Mouse (Mus musculus) right cerebral cortex, postnatal 4 days (tissue): Measurements from ENCODE around the gene Arap1.

ENCODE experiments used
- DNase-seq: peaks from one replicate; pipeline ENCODE4 v3.0.0-alpha.2; 2022

Arap1 gene

DNA sequence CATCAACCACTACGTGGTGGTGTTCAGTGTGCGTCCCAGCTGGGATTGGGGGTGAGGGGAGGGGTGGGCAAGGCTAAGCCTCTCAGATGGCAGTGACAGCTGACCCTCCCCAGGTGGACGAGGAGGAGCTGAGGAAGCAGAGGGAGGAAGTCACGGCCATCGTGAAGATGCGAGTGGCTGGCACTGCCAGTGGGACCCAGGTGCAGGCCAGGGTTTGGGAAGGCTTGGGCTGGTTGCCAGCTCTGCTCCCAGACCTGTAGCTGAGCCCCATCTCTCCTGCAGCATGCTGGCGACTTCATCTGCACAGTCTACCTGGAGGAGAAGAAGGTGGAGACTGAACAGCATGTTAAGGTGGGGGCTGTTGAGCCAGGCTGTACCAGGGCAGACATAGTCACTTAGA is 53.6 kb downstream of the Arap1 start:
- DNase-seq, result no peak

DNA sequence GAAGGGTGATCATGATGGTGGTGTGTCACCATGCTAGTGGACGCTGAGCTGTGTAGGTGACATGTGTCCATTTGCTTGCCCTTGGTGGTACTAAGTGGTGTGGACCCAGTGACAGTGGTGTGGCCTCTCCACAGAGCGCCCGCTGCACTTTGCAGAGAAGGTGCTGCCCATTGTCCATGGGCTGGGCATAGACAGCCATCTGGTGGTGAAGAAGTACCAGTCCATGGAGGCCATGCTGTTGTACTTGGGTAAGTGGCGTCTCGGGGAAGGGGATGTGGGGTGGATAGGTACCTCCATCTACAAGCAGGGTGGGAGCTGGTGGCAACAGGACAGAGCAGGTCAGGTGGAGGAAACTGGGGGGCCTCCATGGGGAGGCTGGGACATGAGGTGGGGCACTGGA is 56.0 kb downstream of the Arap1 start:
- no peak for DNase-seq

DNA sequence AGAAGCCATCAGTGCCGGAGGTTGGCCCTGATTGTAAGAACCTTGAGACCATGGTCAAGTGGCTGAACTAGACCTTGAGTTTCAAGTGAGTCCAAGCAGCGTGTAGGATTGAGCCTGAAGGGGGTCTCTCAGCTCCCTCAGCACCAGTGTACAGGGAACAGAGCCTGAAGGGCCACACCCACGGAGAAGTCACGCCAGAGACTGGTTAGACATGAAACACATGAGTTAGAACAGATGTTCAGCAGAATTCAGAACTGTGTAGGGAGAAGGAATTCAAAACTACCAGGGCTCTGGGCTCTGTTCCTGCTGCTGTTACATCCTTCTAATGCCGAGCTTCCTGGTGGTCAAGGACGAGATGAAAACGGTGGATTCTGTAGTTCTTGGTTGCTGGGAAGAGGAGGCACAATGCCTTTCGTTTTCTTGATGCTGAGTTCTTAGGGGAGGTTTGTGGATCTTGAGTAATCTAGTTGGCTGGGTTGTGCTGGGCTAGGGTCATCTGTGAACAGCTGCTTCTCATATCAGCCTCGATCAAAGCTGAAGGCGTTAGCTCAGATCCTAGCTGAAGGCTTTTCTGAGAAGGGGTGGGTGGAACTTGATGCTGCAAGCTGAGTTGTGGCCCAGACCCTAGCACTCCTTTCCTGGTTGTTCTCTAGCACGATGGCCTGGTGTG is 62.5 kb downstream of the Arap1 start, which contains the start of gene Gm45837:
TSS of gene Gm45837 (plus strand) at position 620 of the 670 bp plus-strand sequence.
- no peak for DNase-seq

DNA sequence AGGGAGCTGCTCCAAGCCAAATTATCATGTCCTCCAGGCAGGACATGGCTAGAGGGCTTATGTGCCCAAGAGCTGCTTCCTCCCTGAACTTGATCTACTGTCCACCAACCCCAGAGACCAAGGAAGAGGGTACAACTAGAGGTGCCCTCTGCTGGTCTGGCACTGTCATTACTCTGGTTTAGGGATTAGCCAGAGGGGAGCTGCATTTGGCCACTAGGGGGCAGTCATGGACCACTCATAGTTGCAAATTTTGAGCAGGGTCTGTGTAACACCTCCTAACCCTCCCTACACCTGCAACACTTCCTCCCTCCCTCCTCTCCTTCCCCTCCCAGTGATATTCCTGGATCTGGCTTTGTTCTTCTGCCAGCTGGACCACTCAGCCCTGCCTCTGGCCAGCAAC is 64.9 kb downstream of the Arap1 start:
- peak; percentile 97 for DNase-seq

DNA sequence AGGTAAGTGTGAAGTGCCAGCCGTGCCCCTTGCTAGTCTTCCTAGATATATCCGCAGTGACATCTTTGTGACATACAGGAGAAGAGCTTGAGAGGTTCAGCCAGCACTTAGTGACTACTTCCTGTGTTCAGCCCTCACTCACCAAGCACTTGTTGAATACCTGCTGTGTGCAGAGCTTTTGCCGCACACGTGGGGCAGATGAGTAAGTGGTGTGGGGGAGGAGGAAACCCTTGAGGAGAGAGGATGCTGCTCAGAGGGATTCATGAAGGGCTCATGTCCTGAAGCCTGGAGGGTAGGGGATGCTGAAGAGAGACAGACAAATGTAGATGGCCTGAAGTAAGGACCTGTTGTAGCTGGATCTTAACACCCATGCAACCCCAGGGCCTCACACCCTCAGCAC is 66.3 kb downstream of the Arap1 start:
- no peak for DNase-seq

DNA sequence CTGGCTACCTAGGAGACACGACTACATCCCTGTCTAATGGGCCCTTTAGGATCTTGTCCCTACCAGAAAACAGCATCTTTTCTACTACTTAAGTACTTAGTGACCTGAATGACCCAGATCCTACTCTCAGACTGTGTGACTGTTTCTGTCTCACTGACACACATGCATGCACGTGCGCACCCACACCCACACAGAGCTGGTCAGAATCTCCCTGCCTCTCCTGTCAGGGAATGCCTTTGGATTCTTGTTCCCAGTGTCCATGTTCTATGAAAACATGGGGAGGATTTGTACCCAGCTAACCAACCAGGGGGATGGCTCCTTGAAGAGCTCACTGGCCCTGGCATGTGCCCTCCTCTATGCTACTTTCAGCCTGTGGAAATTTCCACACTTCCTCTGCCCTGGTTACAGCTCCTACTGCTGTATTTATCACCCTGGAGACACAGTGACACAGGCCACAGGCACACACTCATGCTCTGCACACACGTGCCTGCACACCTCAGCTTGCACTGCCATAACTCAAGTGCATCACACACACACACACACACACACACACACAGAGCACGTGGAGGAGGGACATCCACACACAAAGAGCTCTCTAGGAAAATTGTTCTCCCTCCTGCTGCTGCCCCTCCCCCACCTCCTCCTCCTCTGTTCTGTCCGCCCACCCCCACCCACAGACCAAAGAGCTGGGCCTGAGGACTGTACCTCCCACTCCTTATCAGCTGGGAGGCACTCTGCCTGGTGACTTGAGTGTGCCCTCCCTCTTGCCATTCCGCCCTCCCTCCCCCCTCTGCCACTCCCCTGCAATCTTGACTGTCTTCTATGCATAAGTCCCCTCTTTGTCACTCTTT is 67.0 kb downstream of the Arap1 start:
- peak; percentile 74 for DNase-seq

DNA sequence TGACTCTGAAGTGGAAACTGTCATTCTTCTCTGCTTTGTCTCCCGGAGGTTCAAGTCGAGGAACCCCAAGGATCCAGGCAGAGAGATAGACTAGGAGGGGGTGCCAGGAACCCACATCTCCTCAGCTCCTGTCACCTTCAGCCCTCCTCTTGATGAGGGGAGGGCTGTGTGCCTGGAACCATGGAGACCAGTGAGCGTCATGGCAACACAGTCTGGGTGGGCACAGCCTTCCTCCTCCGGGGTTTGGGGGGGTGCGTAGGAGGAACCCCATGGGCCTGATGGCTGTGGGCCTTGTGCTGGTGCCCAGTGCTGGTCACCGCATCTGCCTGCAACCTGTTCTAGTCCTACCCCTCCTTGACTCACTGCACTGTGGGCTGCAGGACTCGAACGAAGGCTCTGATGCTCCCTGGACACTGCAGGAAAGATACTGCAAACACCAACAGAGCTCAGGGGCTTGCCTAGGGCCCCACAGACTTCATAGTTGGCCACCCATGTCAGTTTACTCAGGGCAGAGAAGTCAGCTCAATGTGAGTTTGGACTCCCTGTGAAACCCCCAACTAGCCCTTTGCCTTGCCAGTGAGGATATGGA is 67.7 kb downstream of the Arap1 start:
- DNase-seq, result peak; percentile 34

DNA sequence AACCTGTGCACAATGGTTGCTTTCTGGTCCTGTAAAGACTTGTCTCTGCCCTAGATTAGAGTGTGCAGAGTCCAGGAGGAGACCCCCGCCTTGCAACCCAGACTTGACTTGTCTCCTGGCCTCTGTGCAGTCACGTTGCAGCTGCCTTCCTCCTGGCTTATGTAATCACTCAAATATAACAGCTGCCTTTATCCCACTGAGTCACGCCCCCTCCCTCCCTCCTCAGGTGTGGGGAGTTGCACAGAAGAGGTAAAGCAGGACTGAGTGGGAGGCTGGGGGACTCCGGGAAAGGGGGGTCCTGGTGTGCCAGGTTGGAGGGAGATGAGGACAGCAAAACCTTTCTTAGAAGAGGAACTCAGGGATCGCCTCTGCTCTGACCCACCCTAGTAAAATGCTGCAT is 68.5 kb downstream of the Arap1 start:
- no peak for DNase-seq

DNA sequence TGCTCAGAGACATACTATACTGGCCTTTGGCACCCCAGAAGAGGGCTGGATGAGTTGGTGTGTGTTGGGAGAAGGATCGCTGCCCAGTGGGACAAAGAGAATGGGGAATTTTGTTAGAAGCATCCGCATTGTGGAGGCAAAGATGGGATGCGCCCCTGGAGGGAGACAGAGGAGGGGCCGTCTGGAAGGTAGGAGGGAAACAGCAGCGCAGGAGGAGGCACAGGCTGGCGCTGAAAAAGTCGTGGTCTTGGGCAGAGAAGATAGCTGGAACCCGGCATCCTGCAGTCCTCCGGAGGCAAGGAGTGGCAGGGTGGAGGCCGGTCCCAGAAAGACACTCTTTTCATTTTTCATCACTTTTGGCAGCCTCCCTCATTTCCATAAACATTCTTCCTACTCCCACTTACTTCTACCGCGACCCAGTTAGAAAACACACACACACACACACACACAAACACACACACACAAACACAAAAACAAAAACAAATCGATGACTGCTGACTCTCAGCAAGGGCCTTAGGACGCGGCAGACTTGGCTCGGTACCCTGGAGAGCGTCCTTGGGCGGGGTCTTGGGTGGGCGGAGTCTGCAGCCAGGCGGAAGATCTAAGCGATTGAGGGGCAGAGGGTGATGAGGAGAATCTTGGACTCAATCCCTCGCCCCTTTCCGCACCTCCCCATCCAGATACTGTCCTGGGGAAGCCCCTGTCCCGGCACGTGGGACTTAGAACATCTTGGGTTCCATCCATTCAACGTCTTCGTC is 71.3 kb downstream of the Arap1 start:
- no peak for DNase-seq

DNA sequence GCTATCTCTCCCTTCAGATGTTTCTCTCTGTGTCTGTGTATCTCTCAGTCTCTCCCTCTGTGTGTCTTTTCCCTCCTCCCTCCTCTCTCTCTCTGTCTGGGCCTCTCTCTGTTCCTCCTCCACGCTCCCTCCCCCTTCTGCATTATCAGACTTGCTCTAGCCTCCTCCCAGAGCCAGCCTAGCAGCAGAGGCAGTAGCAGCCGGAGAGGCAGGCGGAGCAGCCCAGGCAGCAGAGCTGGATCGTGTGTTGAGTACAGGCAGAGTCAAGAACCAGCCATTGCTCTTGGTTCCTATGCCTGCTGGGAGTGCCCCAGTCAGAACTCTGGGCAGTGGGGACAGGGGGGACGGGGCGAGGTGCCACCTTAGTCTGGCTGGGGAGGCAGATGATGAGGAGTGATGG is 73.7 kb downstream of the Arap1 start, which contains the start of gene Pde2a:
TSS of gene Pde2a (plus strand) at position 163 of the 400 bp plus-strand sequence.
- DNase-seq, result peak; percentile 70

DNA sequence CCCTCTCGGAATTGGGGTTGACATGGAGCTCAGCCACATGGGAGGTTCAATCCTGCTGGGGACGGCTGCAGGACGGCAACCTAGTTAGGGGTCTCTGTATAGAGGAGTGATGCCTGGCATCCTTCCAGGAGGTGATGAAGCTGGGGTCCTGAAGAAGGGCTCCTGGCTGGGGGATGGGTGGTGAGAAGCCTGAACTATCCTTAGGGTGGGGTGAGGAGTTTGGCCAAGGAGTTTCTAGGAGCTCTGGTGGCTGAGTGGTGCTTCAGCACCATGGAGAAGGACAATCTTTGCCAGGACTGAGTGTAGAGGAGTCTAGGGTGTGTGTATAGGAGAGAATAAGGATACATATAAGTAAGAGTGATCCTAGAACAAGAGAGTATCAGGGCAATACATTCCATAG is 74.2 kb downstream of the Arap1 start:
- DNase-seq, result no peak

DNA sequence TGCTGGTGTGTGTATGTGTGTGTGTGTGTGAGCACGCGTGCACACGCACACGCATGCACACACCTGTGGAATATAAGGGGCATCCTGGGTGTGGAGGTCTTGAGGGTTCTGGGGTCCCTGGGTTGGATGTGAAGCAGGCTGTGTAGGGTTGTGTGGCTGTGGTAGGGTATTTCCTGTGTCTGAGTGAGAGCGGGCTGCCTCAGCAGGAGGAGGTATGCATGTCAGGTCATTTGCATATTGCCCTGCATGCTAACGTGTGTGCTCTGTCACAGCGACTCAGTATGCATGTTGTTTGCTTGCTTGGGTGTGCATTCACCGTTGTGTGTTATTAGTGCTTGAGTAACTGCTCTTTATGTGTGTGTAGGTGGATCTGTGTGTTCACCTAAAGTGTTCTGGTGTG is 74.8 kb downstream of the Arap1 start:
- DNase-seq, result no peak

DNA sequence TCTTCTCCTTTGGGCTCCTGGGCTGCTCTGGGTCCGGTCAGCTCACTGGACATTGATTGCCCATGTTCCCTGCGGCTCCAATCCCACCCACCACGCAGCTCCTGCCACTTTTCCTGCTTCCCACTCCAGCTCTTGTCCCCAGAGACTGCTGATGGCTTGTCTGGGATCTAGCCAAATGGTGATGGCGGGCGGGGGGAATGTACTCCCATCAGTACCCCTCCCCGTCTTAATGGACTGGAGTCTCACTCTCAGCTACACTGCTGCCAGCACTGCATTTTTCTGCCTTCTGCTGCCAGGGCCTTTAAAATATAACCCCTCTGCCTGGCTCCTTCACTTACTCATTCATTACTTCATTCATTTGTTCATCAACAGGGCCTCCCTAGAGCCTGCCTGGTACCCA is 76.1 kb downstream of the Arap1 start:
- no peak for DNase-seq

DNA sequence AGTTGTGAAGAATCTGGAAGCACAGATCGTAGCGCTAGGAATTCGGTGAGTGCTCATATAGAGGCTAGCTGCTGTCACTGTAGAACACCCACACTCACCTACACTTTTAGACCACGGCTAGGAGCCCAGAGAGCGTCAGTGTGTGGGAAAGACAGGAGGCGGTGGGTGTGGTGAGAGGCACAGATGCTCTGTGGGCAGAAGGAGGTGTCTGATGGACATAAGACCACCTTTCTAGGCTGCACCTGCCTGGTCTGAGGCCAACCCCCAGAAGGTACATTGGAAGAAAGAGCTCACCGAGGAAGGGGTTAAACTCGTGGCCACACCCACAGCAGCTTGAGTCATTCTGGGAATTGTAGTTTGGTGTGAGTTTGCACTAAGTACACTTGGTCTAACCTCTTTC is 78.8 kb downstream of the Arap1 start:
- DNase-seq, result no peak

DNA sequence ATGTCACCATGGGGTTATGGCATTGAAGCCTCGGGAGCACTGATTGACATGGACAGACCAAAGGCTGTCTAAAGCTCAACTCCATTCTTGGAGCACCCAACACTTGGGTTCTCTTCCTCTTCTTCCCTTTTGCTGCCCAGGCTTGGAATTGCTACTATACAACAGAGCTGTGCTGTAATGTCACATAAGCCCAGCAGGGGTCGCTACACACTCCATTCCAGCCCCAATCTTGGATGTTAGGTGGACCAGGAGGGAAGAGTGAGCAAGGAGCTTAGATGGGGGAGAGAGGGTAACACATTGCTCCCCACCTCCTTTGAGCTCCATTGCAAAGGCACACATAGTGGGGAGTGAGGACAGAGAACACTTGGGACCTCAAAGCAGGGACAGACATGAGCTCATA is 79.9 kb downstream of the Arap1 start:
- no peak for DNase-seq

DNA sequence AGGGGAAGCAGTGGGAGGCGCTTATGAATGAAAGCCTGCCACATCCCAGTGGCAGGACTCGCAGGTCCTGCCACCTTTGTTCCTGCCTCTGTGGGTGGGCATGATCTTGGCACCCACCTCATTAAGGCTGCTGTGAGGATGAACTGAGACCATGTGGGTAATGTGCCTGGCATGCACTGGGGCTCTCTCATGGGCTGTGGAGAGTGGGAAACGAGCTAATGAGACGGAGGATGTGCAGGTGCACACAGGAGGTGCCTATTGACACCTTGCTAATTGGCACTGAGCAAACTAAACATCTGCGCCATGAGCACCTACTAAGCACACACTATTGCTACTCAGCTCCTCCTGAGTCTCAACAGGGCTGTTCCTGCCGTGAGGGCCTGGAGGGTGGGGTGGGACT is 87.2 kb downstream of the Arap1 start:
- no peak for DNase-seq

DNA sequence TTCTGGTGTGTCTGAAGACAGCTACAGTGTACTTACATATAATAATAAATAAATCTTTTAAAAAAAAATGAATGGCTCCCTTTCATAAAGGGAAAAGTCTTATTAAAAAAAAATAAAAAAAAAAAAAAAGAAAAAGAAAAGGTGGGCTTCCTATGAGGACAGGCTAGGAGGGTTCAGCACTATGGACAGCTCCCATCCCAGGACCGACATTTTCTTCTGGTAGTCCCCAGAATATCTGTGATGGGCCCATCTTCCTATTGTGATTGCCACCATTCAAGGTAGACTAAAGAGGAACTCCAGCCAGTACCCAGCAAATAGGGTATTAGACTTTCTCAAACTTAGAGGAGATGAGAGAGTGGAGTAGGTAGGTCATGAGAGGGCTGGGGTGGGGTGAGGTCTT is 90.0 kb downstream of the Arap1 start:
- DNase-seq, result no peak

DNA sequence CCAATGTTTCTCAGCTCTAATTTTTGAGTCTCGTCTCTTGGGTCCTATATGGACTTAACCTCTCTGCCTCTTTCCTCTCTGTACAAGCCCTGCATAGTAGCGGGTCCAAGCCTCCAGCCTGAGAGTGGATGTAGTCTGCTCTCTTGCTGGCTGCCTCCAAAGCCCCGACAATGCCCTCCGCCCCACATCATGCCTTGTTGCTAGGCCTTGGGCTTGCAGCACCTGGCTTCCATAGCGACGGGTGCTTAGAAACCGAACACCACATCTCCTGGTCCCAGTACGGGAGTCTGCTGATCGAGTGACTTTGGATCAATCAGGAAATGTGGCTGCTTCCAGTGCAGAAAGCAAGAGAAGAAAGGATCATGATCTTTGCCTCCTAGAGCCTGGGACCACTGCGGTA is 95.2 kb downstream of the Arap1 start:
- DNase-seq, result no peak

DNA sequence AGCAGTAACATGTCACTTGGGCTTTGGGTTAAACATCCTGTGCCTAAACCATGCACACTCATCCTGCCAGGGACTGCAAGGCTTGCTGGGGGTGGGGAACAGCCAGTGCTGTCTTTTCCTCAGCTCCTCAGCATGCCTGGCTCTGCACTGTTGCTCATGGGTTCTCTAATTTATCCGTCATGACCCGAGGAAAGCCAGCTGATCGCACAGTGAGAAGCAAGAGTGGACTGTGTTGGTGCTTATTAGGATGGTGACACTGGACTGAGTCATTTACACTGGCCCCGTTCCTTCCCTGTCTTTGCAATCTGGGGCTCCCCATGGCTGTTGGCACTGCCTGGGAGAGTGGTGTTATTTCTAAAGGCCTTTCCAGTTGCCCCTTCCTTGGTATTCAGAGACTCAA is 96.3 kb downstream of the Arap1 start:
- no peak for DNase-seq

DNA sequence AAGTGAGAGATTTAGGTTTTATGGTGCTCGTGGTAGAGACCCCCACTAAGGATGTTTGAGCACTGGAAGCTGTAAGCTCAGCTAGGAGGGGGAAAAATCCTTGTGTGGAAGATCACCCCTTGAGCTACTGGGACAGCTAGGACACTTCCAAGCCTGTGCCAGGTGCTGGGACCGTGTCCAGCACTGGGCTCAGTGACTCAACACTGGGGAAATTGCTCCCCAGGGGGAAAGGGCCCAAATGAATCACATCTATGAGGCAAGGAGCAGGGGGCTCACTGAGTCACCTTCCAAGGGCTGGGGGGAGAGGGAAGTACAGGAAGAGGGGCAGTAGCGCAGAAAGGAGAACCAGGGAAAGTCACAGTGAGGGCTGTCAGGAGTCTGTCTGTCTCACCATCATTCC is 102.0 kb downstream of the Arap1 start:
- DNase-seq, result no peak

DNA sequence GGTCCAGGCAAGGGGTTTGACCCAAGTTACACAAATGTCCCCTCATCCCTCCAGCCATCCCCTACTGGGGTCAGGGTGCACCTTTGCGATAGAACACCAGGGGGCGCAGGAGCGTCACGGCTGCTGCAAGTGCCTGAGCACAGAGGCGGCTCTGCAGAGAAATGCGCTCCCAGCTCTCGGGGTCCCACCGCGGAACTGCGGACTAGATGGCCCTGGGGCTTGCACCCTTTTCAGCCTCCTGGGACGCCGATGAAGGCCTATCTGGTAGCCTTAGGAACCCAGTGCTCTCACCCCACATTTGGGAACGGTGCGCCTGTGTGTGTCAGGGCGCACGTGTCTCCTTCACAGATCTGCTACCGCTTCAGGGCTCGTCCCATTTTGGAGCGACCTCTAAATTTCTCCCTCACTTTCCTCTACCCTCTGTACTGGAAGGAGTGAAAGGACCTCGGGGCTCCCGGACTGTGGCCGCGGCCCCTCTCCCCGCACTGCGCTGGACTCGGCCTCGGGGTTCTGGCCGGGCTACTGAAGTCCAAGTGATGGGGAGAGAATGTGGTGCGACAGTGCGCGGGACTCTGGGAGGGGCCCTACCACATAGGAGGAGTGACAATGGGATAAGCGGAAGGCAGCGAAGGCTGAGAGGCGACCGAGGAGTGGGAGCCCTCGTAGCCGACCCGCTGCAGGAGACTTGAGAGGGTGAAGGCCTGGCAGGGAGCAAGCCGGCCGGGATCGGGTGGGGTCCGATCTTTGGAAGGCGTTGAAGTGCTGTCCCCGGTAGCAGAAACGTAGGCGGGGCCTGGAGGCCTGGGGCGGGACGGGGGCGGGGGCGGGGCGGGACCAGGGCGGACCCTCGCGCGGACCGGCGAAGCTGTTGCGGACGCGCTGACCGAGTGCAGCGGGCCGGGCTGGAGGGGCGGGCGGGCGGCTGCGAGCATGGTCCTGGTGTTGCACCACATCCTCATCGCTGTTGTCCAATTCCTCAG is 102.8 kb downstream of the Arap1 start:
- DNase-seq, result peak; percentile 96

DNA sequence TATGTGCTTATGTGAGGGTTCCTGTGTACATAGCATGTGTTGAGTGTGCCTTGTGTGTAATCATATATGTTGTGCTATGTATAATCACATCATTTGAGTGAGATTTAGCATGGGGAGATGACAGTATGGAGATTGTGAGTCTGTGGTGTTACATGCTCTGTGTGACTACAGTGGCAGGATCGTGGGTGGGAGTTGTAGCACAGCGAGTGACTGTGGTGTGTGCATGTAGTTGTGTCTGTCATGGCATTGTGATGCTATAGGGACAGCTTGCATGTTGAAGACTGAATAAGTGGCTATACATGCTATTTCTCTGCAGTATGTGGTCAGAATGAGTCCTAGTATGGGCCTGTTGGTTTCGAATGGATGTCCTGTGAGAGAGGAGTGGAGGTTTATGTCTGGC is 104.8 kb downstream of the Arap1 start:
- DNase-seq, result no peak
